Mouse (Mus musculus) spleen, adult 2 months (tissue): ENCODE results near the gene Hoxa7.

Experiments used
- CTCF ChIP-seq: fragments of 200-500 bp; IDR thresholded peaks from 2 replicates; pipeline ENCODE4 v1.5.1; 2011; ENCODE audit warnings: mild to moderate bottlenecking, inconsistent platforms; ENCODE audit not compliant: insufficient read depth, insufficient read length, insufficient replicate concordance; ENCODE audit errors: extremely low read depth
- POLR2A ChIP-seq: fragments of 200-500 bp; IDR thresholded peaks from 2 replicates; pipeline ENCODE4 v1.6.1; 2011; ENCODE audit warnings: low read depth, low read length, inconsistent platforms

DNA sequence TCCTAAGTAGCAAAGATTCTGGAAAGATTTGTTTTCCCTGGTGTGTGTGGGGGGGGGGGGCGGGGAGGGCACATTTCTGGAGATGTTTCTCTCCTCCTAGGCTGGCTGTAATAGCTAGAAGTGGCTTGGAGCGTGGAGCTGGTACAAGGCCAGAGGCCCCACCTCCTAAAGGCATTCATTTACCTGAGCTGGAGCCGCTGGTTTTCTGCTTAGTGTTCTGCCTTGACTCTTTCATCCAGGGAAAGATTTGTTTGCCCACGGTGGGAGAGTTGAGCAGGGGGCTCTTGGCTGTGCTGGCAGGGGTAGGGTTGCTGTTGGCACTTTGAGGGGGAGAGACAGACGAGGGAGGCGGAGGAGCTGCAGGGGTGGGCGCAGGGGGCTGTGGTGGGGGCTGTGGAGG is 49.7 kb downstream of the Hoxa7 start:
- no peak for TF ChIP-seq CTCF
- no peak for TF ChIP-seq POLR2A
